Mouse (Mus musculus): Measurements from ENCODE around the gene Palld.

GRCm38 (mm10) chr8:61549585-61549984 is 352.9 kb downstream of the Palld start:
- no peak for TF ChIP-seq POLR2A (IDR thresholded peaks at IDR 0.05; ENCODE audit: low read depth, low read length)
- no peak for TF ChIP-seq CTCF (conservative IDR thresholded peaks at IDR 0.05 in 1 of 2, IDR thresholded peaks at IDR 0.05 in 1 of 2; ENCODE audit: low read depth in 2 of 2, low read length in 2 of 2)
- no peak for TF ChIP-seq EP300 (IDR thresholded peaks at IDR 0.05; ENCODE audit: low read length)
- TF ChIP-seq RAD21 (IDR thresholded peaks at IDR 0.05; ENCODE audit: low read depth, low read length) = no peak
- TF ChIP-seq SIN3A (IDR thresholded peaks at IDR 0.05; ENCODE audit: low read length) = no peak
